Mouse (Mus musculus) bone marrow macrophage, adult 2 months (primary cell): ENCODE measurements around the gene Deaf1.

ENCODE experiments used
- CTCF ChIP-seq: IDR thresholded peaks from 2 replicates; pipeline ENCODE4 v1.5.1; 2012; ENCODE audit warnings: low read depth, mild to moderate bottlenecking, low read length, moderate library complexity
- POLR2A ChIP-seq: IDR thresholded peaks from 2 replicates; pipeline ENCODE4 v1.6.1; 2012; ENCODE audit warnings: mild to moderate bottlenecking, low read depth, low read length, borderline replicate concordance

DNA sequence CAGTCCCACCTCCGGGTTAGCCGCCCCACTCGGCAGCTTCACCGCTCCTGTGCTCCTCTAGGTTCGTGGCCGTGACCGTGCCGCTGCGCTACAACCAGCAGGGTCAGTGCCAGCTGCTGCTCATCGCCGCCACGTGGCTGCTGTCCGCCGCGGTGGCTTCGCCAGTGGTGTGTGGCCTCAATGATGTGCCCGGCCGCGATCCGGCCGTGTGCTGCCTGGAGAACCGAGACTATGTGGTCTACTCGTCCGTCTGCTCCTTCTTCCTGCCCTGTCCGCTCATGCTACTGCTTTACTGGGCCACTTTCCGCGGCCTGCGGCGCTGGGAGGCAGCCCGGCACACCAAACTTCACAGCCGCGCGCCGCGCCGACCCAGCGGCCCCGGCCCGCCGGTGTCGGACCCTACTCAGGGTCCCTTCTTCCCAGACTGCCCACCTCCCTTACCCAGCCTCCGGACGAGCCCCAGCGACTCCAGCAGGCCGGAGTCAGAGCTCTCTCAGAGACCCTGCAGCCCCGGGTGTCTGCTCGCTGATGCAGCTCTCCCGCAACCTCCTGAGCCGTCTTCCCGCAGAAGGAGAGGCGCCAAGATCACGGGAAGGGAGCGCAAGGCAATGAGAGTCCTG, 33.5 kb downstream of the Deaf1 start:
- TF ChIP-seq CTCF: no peak
- no peak for TF ChIP-seq POLR2A
